Mouse (Mus musculus) kidney, adult 9 months (tissue): ENCODE data around the gene Gal3st1.

Experiments
- DNase-seq: peaks from one replicate; pipeline ENCODE4 v3.0.0; 2022

Gal3st1 gene

DNA sequence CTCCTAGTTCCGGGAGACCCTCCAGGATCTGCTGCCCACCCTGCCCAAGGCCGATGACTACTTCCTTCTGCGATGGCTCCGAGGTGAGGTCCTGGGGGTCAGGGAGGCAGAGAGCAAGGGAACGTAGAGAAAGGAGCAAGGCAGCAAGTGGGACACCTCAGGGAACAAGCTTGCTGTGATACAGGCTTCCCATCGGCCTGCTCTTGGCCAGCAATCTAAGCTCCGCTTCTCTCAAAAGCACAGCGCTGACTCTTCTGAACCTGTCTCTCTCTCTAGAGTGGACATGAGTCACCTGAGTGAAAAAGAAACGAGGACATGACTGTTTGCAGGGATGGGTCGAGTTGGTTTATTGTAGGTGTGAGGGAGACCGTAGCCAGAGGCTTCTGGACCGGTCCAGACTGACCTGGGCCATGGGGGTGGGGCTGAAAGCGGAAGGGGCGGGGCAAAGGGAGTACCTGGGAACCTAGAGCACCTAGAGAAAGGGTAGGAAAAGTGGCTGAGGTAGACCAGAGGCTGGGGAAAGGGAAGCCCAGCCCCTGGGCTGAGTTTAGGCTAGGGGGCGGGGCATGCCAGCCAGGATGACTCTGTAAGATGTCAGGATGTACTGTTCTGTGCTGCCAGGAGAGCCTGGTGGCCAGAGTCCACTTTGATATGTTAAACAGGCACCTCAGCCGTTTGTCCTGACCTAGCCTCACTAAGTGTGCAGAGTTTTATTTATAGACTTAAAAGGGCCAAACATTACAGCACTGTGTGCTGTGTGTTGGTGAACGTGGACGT, 51.9 kb downstream of the Gal3st1 start:
- DNase-seq, result peak; percentile 57

DNA sequence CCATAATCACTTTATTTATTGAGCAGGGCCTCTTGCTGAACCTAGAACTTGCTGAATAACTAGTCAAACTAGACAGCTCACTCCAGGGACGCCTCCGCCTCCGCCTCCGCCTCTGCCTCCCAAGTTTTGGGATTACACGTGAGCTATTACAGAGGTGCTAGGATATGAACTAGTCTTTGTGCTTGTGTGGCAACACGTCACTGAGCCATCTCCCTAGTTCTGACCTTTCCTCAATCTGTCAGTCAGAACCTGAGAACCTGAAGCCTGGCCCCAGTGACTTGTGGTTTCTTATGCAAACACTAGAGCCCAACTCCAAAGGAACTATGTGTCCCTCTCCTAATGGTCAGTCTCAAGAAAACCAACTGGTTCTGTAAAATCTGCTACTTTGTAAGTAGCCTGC, 52.5 kb downstream of the Gal3st1 start:
- no peak for DNase-seq

DNA sequence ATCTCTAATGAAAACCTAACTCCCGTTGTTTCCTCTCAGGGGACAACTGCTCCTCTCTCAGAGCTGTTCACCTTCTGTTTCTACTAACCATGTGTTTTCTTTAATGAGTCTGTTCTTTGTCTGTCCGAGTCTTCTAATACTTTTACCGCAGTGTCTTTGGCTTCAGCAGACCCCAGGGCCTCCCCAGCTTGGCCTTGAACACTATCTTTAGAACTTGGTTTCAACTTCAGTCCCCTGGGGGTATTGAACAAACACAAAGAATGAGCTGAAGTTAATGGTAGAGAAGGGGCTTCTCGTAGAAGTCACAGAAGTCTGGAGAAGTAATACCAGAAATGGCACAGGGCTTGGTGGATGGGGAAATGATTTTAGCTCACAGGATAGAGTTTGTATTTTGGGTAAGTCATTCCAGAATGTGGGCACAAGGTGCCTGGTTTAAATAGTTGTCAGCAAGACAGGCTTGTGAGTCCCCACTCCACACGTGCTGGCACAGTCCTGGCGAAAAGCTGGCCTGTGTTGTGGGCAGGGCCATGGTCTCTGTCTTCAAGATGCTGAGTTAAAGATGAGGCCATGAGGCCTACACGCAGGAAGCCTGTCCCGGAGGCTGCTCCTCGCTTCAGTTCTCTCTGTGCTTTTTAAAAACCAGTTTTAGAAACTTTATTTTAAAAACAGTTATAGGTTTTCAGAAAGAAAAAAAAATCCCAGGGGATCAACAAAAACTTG, 53.1 kb downstream of the Gal3st1 start:
- DNase-seq, result no peak

DNA sequence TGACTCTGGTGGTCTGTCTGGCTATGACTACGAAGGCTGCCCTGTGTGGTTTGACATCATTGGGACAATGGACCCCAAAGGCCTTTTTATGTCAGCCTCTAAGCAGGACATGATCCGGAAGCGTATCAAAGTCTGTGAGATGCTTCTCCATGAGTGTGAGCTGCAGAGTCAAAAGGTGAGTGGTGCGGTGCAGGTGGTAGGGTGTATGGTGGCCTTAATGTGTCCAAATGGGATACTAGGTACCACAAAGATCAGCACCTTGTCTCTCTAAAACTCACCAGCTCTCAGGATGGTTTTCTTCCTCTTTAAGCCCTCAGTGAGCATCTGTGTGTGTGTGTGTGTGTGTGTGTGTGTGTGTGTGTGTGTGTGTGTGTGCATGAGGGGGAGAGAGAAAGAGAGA, 56.5 kb downstream of the Gal3st1 start:
- DNase-seq, result no peak

DNA sequence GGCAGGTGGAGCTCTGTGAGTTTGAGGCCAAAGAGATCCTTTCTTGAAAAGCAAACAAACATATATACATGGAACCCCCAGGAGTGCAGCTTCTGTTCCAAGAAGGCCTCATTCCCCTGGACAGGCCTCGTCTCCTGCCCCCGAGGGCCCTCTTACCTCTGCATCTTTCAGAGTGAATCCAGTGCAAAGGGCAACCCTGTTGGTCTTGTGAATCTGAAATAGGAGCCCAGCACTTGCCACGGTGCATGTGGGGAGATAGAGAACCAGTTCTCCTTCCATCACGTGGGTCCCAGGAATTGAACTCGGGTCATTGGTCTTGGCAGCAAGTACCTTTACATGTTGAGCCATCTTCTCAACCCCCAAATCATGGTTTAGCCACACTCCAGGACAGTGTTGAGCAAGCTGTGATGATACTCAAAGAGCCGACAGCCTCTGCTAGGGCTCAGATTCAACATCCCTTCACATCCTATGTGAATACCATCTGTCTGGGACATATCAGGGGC, 57.7 kb downstream of the Gal3st1 start:
- no peak for DNase-seq

DNA sequence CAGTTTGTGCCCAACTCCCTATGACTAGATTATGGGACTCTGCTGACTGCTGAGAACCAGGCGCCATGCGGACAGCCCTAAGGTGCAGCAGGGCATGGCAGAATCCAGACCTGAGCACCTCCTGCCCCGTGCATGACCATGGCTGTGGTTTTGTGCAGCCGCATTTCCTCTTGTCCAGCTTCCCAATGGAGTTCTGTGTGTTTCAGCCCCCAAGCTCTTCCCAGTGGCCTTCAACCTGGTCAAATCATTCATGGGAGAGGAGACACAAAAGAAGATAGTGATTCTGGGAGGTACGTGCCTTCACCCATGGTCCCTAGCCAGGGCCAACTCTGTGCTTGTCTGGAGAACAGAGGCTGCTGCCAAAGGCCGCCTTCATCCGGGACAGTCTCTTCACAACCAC, 59.6 kb downstream of the Gal3st1 start:
- DNase-seq, result no peak

DNA sequence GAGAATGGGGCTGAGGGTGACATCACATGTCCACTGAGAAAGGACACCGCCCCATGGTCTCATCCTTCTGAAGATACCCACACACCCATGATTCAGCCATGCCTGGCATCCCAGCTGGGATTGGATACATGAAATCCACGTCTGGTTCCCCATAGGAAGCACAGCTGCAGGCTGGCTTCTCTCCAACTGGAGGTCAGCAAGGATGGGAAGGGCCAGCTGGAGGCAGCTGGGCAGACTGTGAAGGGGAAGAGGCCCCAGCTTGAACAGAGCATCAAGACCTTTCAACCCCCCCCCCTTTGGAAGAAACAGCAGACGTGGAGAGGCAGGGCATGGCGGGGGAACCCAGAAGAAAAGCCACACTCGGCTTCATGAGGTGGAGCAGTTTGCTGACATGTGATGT, 63.1 kb downstream of the Gal3st1 start:
- DNase-seq, result no peak

DNA sequence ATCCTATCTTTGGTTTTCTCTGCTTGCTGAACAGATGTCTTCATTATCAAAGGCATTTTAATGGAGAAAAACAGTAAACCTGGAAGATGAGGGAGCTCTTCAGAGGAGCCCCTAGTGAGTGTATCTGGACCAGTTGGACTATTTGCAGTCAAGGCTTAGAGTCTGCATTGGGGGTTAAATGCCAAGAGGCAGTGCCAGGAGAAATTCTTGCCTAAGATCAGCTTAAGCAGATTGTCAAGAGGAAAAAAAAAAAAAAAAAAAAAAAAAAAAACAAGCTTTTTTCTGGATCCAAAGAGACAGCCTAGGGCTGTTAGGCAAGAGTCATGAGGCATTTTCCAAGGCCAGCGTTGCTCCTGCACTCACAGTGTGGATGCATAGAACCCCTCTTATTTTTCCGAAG, 64.3 kb downstream of the Gal3st1 start:
- DNase-seq, result no peak

DNA sequence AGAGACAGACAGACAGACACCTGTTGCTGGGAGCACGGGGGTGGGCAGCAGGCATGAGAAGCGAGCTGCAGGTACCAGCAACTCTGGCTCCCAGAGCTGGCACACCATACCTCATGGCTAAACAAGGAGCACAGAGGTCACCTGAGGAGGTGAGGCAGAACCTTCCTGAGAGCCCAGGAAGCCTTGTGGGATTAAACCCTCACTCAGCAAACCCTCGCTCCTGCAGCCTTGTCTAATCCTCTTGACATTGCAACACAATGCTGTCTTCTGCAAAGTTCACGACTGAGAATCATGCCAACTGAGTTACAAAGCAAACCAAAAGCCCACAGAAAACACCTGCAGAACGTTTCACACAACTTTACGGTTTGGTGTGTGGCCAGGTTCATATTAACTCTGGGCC, 65.0 kb downstream of the Gal3st1 start:
- no peak for DNase-seq
